Mouse (Mus musculus): ENCODE results near the gene Mgat3.

- TF ChIP-seq CTCF (IDR thresholded peaks at IDR 0.05; ENCODE audit: borderline replicate concordance, extremely low read depth, insufficient read depth, insufficient read length): no peak
- no peak for TF ChIP-seq POLR2A (IDR thresholded peaks at IDR 0.05; ENCODE audit: borderline replicate concordance, extremely low read depth, insufficient read depth, insufficient read length, poor library complexity, severe bottlenecking)
These were observed 29.9 kb downstream of the Mgat3 start for GRCm38 (mm10) chr15:80203406-80203805.
